Mouse (Mus musculus) kidney, embryonic 15.5 days (tissue): ENCODE results near the gene Clca3a1. TPM values are rescaled to one million over a fixed set of nuclear protein-coding genes. Genes with fewer than 3 reads are reported as not detected.
"Not testable (repeated sequence)": the region's sequence is repeated elsewhere in the genome, so short reads cannot be mapped to it uniquely, and the experiment has no call there.

Experiments used
- ATAC-seq: fragments of 200-750 bp; cut with Nextera tagmentation; replicated peaks from 2 replicates; pipeline ENCODE4 v1.8.0; 2017; ENCODE audit warnings: moderate TSS enrichment; ENCODE audit not compliant: low FRiP score
- H3K27ac ChIP-seq: fragments of 300-500 bp; sonication (generic); 2 replicates; pipeline ENCODE4 v1.5.1; 2015; ENCODE audit warnings: mild to moderate bottlenecking, inconsistent platforms
- H3K27me3 ChIP-seq: fragments of 300-500 bp; sonication (generic); 2 replicates; pipeline ENCODE4 v1.6.1; 2015; ENCODE audit warnings: inconsistent platforms
- H3K36me3 ChIP-seq: fragments of 300-500 bp; sonication (generic); 2 replicates; pipeline ENCODE4 v1.6.1; 2015; ENCODE audit warnings: inconsistent platforms
- H3K4me1 ChIP-seq: fragments of 300-500 bp; sonication (generic); 2 replicates; pipeline ENCODE4 v1.6.1; 2015; ENCODE audit warnings: inconsistent platforms
- H3K4me2 ChIP-seq: fragments of 300-500 bp; sonication (generic); 2 replicates; pipeline ENCODE4 v1.6.1; 2015; ENCODE audit warnings: moderate library complexity, mild to moderate bottlenecking, inconsistent platforms
- H3K4me3 ChIP-seq: fragments of 300-500 bp; sonication (generic); replicated peaks from 2 replicates; pipeline ENCODE4 v1.5.1; 2015; ENCODE audit warnings: mild to moderate bottlenecking, inconsistent platforms
- H3K9ac ChIP-seq: fragments of 300-500 bp; sonication (generic); 2 replicates; pipeline ENCODE4 v1.6.1; 2015; ENCODE audit warnings: mild to moderate bottlenecking, inconsistent platforms
- H3K9me3 ChIP-seq: fragments of 300-500 bp; sonication (generic); replicated peaks from 2 replicates; pipeline ENCODE4 v1.6.1; 2016; ENCODE audit warnings: inconsistent platforms
- WGBS: fragments of 180-500 bp; shearing (Covaris S2); methylation state at CpG from one replicate; pipeline ENCODE4 v1.1.7; 2015; ENCODE audit warnings: mixed read lengths; 5-methylcytosine and 5-hydroxymethylcytosine counted together
- polyA plus RNA-seq: library from polyadenylated mRNA; unstranded; fragments of >200 nt; fragmentation: Nextera tagmentation; extraction: Ambion mirVana; gene quantifications from 2 replicates; pipeline ENCODE4 v1.2.1, GENCODE M21; 2015

Gene Clca3a1
- polyA plus RNA-seq: 10.4 and 11.4 TPM in 2 replicates

- Histone ChIP-seq H3K4me1 (peaks cover 11% of the 10 kb centered on the region), H3K9ac (no peak within 1 kb of the TSS), H3K36me3 (no peaks in the 10 kb centered on the region), H3K4me2 (peak within 1 kb of the TSS; percentile 36), H3K27ac (peak within 1 kb of the TSS; percentile 72), H3K27me3 (no peaks in the 10 kb centered on the region), H3K4me3 (peak within 1 kb of the TSS; percentile 18), H3K9me3 (no peaks in the 10 kb centered on the region)
- peak; percentile 88 for ATAC-seq
- 39% methylated on average over 11 of the region's 11 CpGs for WGBS
Observed at GRCm38 (mm10) chr3:144760592-144761309, at the start of gene Clca3a1. TSS of gene Clca3a1 (minus strand) at chr3:144760977.

GRCm38 (mm10) chr3:144808153-144808925 lies 47.6 kb upstream of the Clca3a1 start:
- not testable (repeated sequence) for H3K4me2 ChIP-seq, H3K36me3 ChIP-seq, H3K4me3 ChIP-seq, H3K9me3 ChIP-seq, ATAC-seq, H3K27ac ChIP-seq, H3K4me1 ChIP-seq, H3K9ac ChIP-seq, H3K27me3 ChIP-seq
- 64% methylated on average over 16 of the region's 17 CpGs for whole genome bisulfite sequencing

DNA sequence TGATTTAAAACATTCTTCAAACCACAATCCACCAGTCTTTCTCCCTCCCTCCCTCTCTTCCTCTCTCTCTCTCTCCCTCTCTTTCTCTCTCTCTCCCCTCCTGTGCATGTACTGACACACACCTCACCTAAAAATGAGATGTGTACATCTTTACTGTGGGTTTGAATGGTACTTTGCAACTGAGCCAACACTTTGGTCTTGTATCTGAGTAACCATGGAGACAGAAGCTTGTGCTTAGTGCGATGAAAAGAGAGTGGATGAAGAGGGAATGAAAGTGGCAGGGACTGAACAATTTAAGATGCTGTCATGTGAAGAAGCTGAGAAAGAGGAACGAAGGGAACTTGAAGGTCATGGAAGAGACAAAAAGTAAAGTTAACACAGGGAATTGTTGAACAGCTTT lies 45.8 kb upstream of the Clca3a1 start:
- H3K36me3 ChIP-seq, H3K4me3 ChIP-seq, H3K4me2 ChIP-seq, H3K27me3 ChIP-seq, H3K9me3 ChIP-seq, ATAC-seq, H3K9ac ChIP-seq, H3K27ac ChIP-seq, H3K4me1 ChIP-seq: not testable (repeated sequence)
- WGBS: 66% methylated on average over 2 of the region's 2 CpGs

- Histone ChIP-seq H3K4me2 (no peak overlapping the region), H3K27ac (no peak overlapping the region), H3K9me3 (no peaks in the 10 kb centered on the region), H3K36me3 (no peaks in the 10 kb centered on the region), H3K9ac (no peak overlapping the region), H3K27me3 (no peaks in the 10 kb centered on the region), H3K4me1 (no peaks in the 10 kb centered on the region), H3K4me3 (no peak overlapping the region)
- ATAC-seq: no peak
- WGBS: 35% methylated on average over 8 of the region's 8 CpGs
Observed at GRCm38 (mm10) chr3:144801861-144802260, 41.1 kb upstream of the Clca3a1 start.

GRCm38 (mm10) chr3:144785181-144786148 lies 24.7 kb upstream of the Clca3a1 start:
- no peak overlapping the region for H3K4me2 ChIP-seq
- no peaks in the 10 kb centered on the region for H3K27me3 ChIP-seq
- no peak for ATAC-seq
- no peaks in the 10 kb centered on the region for H3K9me3 ChIP-seq
- no peak overlapping the region for H3K27ac ChIP-seq
- no peaks in the 10 kb centered on the region for H3K4me1 ChIP-seq
- 87% methylated on average over 11 of the region's 11 CpGs for WGBS
- H3K4me3 ChIP-seq: no peak overlapping the region
- no peaks in the 10 kb centered on the region for H3K36me3 ChIP-seq
- H3K9ac ChIP-seq: no peak overlapping the region

GRCm38 (mm10) chr3:144765161-144765560 lies 4.4 kb upstream of the Clca3a1 start:
- Histone ChIP-seq H3K4me1 (peaks cover 11% of the 10 kb centered on the region), H3K4me2 (no peak overlapping the region), H3K9ac (no peak overlapping the region), H3K9me3 (no peaks in the 10 kb centered on the region), H3K4me3 (no peak overlapping the region), H3K36me3 (no peaks in the 10 kb centered on the region), H3K27ac (no peak overlapping the region), H3K27me3 (no peaks in the 10 kb centered on the region)
- 86% methylated on average over 4 of the region's 4 CpGs for WGBS
- ATAC-seq: no peak

- H3K27ac ChIP-seq: peak overlapping the region; percentile 72
- H3K27me3 ChIP-seq: no peaks in the 10 kb centered on the region
- no peak overlapping the region for H3K4me3 ChIP-seq
- H3K4me1 ChIP-seq: peaks cover 11% of the 10 kb centered on the region
- ATAC-seq: 0 out of 2 replicates have a peak, but pooled peaks have one; percentile 46
- no peaks in the 10 kb centered on the region for H3K36me3 ChIP-seq
- 15% methylated on average over 6 of the region's 6 CpGs for WGBS
- no peaks in the 10 kb centered on the region for H3K9me3 ChIP-seq
- peak overlapping the region; percentile 36 for H3K4me2 ChIP-seq
- no peak overlapping the region for H3K9ac ChIP-seq
Observed at GRCm38 (mm10) chr3:144761454-144761853, 677 bp upstream of the Clca3a1 start.

DNA sequence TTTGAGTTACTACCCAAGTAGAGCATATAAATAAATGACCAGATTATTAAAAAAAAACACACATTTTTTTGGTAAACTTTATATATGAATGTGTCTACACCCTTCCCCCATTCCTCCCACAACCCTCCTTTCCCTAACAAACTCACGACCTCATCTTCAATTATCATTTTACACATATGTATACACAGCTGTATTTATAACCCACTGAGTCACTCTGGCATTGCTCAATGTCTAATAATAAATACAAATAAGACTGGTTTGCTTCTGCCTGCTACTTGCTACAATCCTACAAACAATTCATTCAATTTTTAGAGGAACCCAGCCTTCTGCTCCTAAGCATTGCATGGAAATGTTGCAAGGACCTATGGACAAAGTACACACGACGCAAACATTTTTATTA lies 1.1 kb downstream of the Clca3a1 start:
- H3K9ac ChIP-seq: no peak overlapping the region
- H3K27ac ChIP-seq: no peak overlapping the region
- peaks cover 11% of the 10 kb centered on the region for H3K4me1 ChIP-seq
- H3K36me3 ChIP-seq: no peaks in the 10 kb centered on the region
- peak overlapping the region; percentile 18; the same call in 1 of the 2 replicates for H3K4me3 ChIP-seq
- H3K27me3 ChIP-seq: no peaks in the 10 kb centered on the region
- ATAC-seq: no peak
- WGBS: 79% methylated on average over 3 of the region's 3 CpGs
- no peaks in the 10 kb centered on the region for H3K9me3 ChIP-seq
- H3K4me2 ChIP-seq: peak overlapping the region; percentile 32; the same call in 1 of the 2 replicates

DNA sequence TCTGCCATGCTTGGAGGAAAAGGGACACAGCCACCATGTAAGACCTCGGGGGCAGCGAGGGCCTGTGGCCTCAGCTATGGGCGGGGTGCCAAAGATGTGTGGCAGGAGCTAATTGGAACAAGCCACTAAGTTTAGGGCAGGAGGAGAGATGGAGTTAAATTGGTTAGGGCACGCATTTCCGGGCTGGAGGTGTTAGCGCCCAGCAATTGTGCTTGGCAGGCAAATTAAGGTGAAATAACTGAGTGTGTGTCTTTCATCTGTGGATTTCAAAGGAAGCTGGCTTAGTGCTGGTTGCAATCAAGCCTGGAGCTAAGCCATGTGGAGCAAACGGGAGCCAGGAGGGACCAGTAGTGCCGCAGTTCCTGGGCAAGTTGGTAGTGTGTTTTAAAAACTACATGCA lies 4.7 kb downstream of the Clca3a1 start:
- 71% methylated on average over 8 of the region's 8 CpGs for WGBS
- H3K4me3 ChIP-seq, H3K4me2 ChIP-seq, H3K27me3 ChIP-seq, H3K9me3 ChIP-seq, H3K27ac ChIP-seq, H3K4me1 ChIP-seq, ATAC-seq, H3K36me3 ChIP-seq, H3K9ac ChIP-seq: not testable (repeated sequence)

DNA sequence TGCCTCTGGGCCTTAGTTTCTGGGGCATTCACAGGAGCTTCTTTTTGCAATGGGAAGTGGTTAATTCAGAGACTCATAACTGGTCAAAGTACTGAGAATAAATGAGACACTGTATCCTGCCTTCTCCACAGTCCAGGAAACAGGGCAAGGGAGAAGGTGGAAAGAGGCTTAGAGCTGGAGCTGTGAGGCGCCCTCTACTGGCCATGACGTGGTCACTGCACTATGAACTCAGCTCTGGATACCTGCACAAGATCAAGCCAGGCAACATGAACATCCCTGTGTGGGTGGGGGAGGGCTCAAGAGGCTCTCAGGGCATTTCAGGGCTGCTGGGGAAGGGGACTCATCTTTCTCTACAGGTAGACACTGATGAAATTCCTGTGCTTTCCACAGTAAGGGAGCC lies 7.7 kb downstream of the Clca3a1 start:
- Histone ChIP-seq H3K27me3 (no peaks in the 10 kb centered on the region), H3K4me2 (no peak overlapping the region), H3K36me3 (no peaks in the 10 kb centered on the region), H3K27ac (no peak overlapping the region), H3K4me1 (no peaks in the 10 kb centered on the region), H3K9me3 (no peaks in the 10 kb centered on the region), H3K4me3 (no peak overlapping the region), H3K9ac (no peak overlapping the region)
- ATAC-seq: no peak
- WGBS: 7% methylated on average over 2 of the region's 2 CpGs

- not testable (repeated sequence) for H3K9me3 ChIP-seq, H3K4me3 ChIP-seq, H3K4me2 ChIP-seq, H3K27me3 ChIP-seq, ATAC-seq, H3K27ac ChIP-seq, H3K36me3 ChIP-seq, H3K4me1 ChIP-seq, H3K9ac ChIP-seq
- 61% methylated on average over 19 of the region's 21 CpGs for WGBS
Observed at GRCm38 (mm10) chr3:144749062-144749963, 11.5 kb downstream of the Clca3a1 start.
